Mouse (Mus musculus) midbrain, embryonic 10.5 days (tissue): Measurements from ENCODE around the gene Zscan4d. TPM values are rescaled to one million over a fixed set of nuclear protein-coding genes. Genes with fewer than 3 reads are reported as not detected.
"Not testable (repeated sequence)": the region's sequence is repeated elsewhere in the genome, so short reads cannot be mapped to it uniquely, and the experiment has no call there.

Source experiments
- DNase-seq: peaks from one replicate; pipeline ENCODE4 v3.0.0-alpha.2; 2017; ENCODE audit warnings: low spot score
- H3K27ac ChIP-seq: fragments of 300-500 bp; sonication (generic); replicated peaks from 2 replicates; pipeline ENCODE4 v1.5.1; 2016; ENCODE audit warnings: mild to moderate bottlenecking
- H3K27me3 ChIP-seq: fragments of 300-500 bp; sonication (generic); 2 replicates; pipeline ENCODE4 v1.6.1; 2016; ENCODE audit warnings: low read depth, mild to moderate bottlenecking; ENCODE audit not compliant: poor library complexity, severe bottlenecking
- H3K36me3 ChIP-seq: fragments of 300-500 bp; sonication (generic); 2 replicates; pipeline ENCODE4 v1.6.1; 2016; ENCODE audit warnings: mild to moderate bottlenecking, moderate library complexity
- H3K4me1 ChIP-seq: fragments of 300-500 bp; sonication (generic); 2 replicates; pipeline ENCODE4 v1.6.1; 2016
- H3K4me3 ChIP-seq: fragments of 300-500 bp; sonication (generic); 2 replicates; pipeline ENCODE4 v1.5.1; 2016; ENCODE audit warnings: mild to moderate bottlenecking, moderate library complexity
- H3K9me3 ChIP-seq: fragments of 300-500 bp; sonication (generic); replicated peaks from 2 replicates; pipeline ENCODE4 v1.6.1; 2016; ENCODE audit warnings: mild to moderate bottlenecking
- WGBS: fragments of 180-500 bp; shearing (Covaris S2); methylation state at CpG from one replicate; pipeline ENCODE4 v1.1.7; 2016; 5-methylcytosine and 5-hydroxymethylcytosine counted together
- polyA plus RNA-seq: library from polyadenylated mRNA; unstranded; fragments of >200 nt; fragmentation: Nextera tagmentation; extraction: Ambion mirVana; gene quantifications from 2 replicates; pipeline ENCODE4 v1.2.1, GENCODE M21; 2016

Zscan4d gene
- not detected in 2 replicates for polyA plus RNA-seq

- H3K27ac ChIP-seq, H3K4me1 ChIP-seq, DNase-seq, H3K36me3 ChIP-seq, H3K27me3 ChIP-seq, H3K4me3 ChIP-seq: not testable (repeated sequence)
- WGBS: 87% methylated on average over 4 of the region's 4 CpGs
- peaks cover 27% of the 10 kb centered on the region for H3K9me3 ChIP-seq
These were observed at the start of gene Zscan4d for GRCm38 (mm10) chr7:11166059-11166458. Gene Zscan4d (minus strand): TSS chr7:11166159.

- H3K4me1 ChIP-seq, H3K27me3 ChIP-seq, H3K27ac ChIP-seq, H3K36me3 ChIP-seq, H3K4me3 ChIP-seq, DNase-seq: not testable (repeated sequence)
- peaks cover 35% of the 10 kb centered on the region for H3K9me3 ChIP-seq
- WGBS: 42% methylated on average over 6 of the region's 6 CpGs
These were observed 7.9 kb downstream of the Zscan4d start for GRCm38 (mm10) chr7:11158036-11158435.

Other genes with a start within 250 kb of the Zscan4d start
- not detected in 2 replicates for gene Zscan4c, start 160.4 kb downstream of the Zscan4d start, polyA plus RNA-seq
- not detected in 2 replicates for gene Zscan4-ps1, start 96.5 kb downstream of the Zscan4d start, polyA plus RNA-seq
- gene Zscan4e, start 144.5 kb upstream of the Zscan4d start, polyA plus RNA-seq: not detected in 2 replicates
- gene Zscan4f, start 231.8 kb upstream of the Zscan4d start, polyA plus RNA-seq: not detected in 2 replicates